Mouse (Mus musculus): ENCODE data around the gene Gucd1. TPM values are rescaled to one million over a fixed set of nuclear protein-coding genes. Genes with fewer than 3 reads are reported as not detected.
"Not testable (repeated sequence)": the region's sequence is repeated elsewhere in the genome, so short reads cannot be mapped to it uniquely, and the experiment has no call there.

The Gucd1 gene
- polyA plus RNA-seq, 1 experiment from 2014 or later: 24.9 TPM

- 92% methylated on average over 1 of the region's 1 CpGs for WGBS
- Histone ChIP-seq H3K27me3 (ENCODE audit: control insufficient read depth, insufficient read depth, low read depth, low read length) (no peaks in the 10 kb centered on the region), H3K36me3 (ENCODE audit: control insufficient read depth, insufficient read depth, low read length) (no peaks in the 10 kb centered on the region), H3K4me3 (ENCODE audit: low read length) (no peak overlapping the region), H3K4me1 (replicated peaks; ENCODE audit: control insufficient read depth, insufficient read depth, low read length) (no peaks in the 10 kb centered on the region), H3K9me3 (ENCODE audit: control insufficient read depth, low read length) (no peaks in the 10 kb centered on the region), H3K4me2 (ENCODE audit: low read depth, low read length) (no peak overlapping the region), H3K27ac (ENCODE audit: low read length) (no peak overlapping the region), H3K9ac (ENCODE audit: low read length) (no peak overlapping the region)
- ATAC-seq (ENCODE audit: low read depth): no peak
Observed at GRCm38 (mm10) chr10:75501641-75502040, 16.1 kb downstream of the Gucd1 start.

DNA sequence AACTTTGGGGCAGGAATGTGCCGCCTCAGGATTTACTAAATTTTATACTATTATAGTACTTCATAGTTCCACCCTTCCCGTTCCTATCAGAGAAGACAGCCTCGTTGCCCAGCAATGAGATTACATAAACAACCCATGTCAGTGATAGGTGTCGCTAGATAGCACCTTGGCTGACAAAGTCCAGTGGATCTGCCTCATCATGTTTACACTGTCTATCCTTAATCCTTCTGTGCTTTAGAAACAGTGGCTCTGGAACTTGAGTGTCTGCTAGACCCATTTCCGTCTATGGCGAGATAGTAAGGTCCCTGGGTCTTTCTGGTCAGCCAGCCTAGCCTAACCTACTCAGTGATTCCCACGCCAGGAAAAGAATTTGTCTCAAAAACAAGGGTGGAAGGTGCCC, 17.4 kb downstream of the Gucd1 start:
- Histone ChIP-seq H3K9ac (ENCODE audit: low read length) (no peak overlapping the region), H3K4me1 (replicated peaks; ENCODE audit: control insufficient read depth, insufficient read depth, low read length) (no peaks in the 10 kb centered on the region), H3K27ac (ENCODE audit: low read length) (no peak overlapping the region), H3K36me3 (ENCODE audit: control insufficient read depth, insufficient read depth, low read length) (no peaks in the 10 kb centered on the region), H3K27me3 (ENCODE audit: control insufficient read depth, insufficient read depth, low read depth, low read length) (no peaks in the 10 kb centered on the region), H3K4me3 (ENCODE audit: low read length) (no peak overlapping the region), H3K4me2 (ENCODE audit: low read depth, low read length) (no peak overlapping the region), H3K9me3 (ENCODE audit: control insufficient read depth, low read length) (no peaks in the 10 kb centered on the region)
- no peak for ATAC-seq (ENCODE audit: low read depth)
- WGBS: 37% methylated on average over 7 of the region's 7 CpGs

DNA sequence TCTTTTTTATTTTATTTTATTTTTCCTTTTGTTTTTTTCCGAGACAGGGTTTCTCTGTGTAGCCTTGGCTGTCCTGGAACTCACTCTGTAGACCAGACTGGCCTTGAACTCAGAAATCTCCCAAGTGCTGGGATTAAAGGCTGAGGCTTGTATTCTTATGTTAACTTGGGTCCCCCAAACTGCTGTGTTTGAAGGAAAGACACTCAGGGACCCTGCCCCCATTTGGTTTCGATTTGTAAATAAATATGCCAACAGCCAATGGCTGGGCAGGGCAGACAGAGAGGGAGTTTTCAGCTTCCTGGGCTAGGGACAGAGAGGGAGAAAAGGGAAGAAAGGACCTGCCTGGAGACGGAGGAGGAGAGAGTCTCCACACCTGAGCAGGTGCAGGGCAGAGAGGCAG, 18.0 kb downstream of the Gucd1 start:
- ATAC-seq (ENCODE audit: low read depth): no peak
- no peak overlapping the region for H3K27ac ChIP-seq (ENCODE audit: low read length)
- no peaks in the 10 kb centered on the region for H3K36me3 ChIP-seq (ENCODE audit: control insufficient read depth, insufficient read depth, low read length)
- no peak overlapping the region for H3K4me3 ChIP-seq (ENCODE audit: low read length)
- WGBS: 42% methylated on average over 3 of the region's 3 CpGs
- H3K27me3 ChIP-seq (ENCODE audit: control insufficient read depth, insufficient read depth, low read depth, low read length): no peaks in the 10 kb centered on the region
- no peak overlapping the region for H3K4me2 ChIP-seq (ENCODE audit: low read depth, low read length)
- no peak overlapping the region for H3K9ac ChIP-seq (ENCODE audit: low read length)
- H3K4me1 ChIP-seq (replicated peaks; ENCODE audit: control insufficient read depth, insufficient read depth, low read length): no peaks in the 10 kb centered on the region
- H3K9me3 ChIP-seq (ENCODE audit: control insufficient read depth, low read length): no peaks in the 10 kb centered on the region

DNA sequence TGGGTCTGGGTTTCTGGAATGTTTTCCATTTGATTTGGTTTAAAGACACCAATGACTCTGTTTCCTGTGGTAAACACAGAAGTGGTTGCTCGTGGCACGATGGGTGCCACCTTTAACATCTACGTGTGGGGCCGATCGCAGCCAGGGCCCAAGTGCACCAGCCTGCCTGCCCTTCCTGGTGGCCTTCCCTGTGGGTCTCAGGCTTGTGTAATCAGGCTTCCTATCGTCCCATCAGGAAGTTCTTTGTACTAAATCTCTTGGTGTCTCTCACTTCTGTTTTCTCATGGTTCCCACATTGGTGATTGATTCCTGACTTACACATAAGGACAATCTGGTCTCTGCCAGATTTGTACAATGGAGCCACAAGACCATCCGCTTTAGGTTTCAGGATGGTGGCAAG, 18.6 kb downstream of the Gucd1 start:
- not testable (repeated sequence) for H3K27ac ChIP-seq (ENCODE audit: low read length); H3K9ac ChIP-seq (ENCODE audit: low read length); ATAC-seq (ENCODE audit: low read depth); H3K36me3 ChIP-seq (ENCODE audit: control insufficient read depth, insufficient read depth, low read length); H3K9me3 ChIP-seq (ENCODE audit: control insufficient read depth, low read length); H3K4me1 ChIP-seq (replicated peaks; ENCODE audit: control insufficient read depth, insufficient read depth, low read length); H3K4me2 ChIP-seq (ENCODE audit: low read depth, low read length); H3K27me3 ChIP-seq (ENCODE audit: control insufficient read depth, insufficient read depth, low read depth, low read length); H3K4me3 ChIP-seq (ENCODE audit: low read length)
- WGBS: 79% methylated on average over 7 of the region's 7 CpGs

- Histone ChIP-seq H3K36me3 (ENCODE audit: control insufficient read depth, insufficient read depth, low read length) (no peaks in the 10 kb centered on the region), H3K9ac (ENCODE audit: low read length) (no peak overlapping the region), H3K27ac (ENCODE audit: low read length) (no peak overlapping the region), H3K4me2 (ENCODE audit: low read depth, low read length) (no peak overlapping the region), H3K4me3 (ENCODE audit: low read length) (no peak overlapping the region), H3K9me3 (ENCODE audit: control insufficient read depth, low read length) (no peaks in the 10 kb centered on the region), H3K4me1 (replicated peaks; ENCODE audit: control insufficient read depth, insufficient read depth, low read length) (no peaks in the 10 kb centered on the region), H3K27me3 (ENCODE audit: control insufficient read depth, insufficient read depth, low read depth, low read length) (no peaks in the 10 kb centered on the region)
- ATAC-seq (ENCODE audit: low read depth): no peak
Observed at GRCm38 (mm10) chr10:75495921-75496320, 21.9 kb downstream of the Gucd1 start.

DNA sequence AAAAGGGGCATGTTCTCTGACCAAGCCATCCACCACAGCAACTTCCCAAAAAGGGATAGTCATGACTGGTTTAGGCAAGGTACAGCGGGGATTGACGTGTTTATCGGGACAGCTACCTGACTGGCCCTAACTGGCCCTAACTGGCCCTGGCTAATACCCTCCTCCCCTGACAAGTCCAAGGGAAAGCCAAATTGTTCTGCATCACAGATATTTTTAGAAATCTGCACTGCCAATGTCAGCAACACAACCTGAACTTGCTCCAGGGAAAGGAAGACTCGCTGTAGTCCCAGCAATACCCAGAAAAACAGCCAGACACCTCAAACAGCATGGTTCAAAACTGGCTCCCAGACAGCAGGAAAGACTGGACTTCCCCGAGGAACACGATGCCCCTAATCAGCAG, 22.5 kb downstream of the Gucd1 start:
- H3K9ac ChIP-seq (ENCODE audit: low read length): no peak overlapping the region
- H3K27ac ChIP-seq (ENCODE audit: low read length): no peak overlapping the region
- ATAC-seq (ENCODE audit: low read depth): no peak
- H3K36me3 ChIP-seq (ENCODE audit: control insufficient read depth, insufficient read depth, low read length): no peaks in the 10 kb centered on the region
- H3K4me1 ChIP-seq (replicated peaks; ENCODE audit: control insufficient read depth, insufficient read depth, low read length): no peaks in the 10 kb centered on the region
- WGBS: 58% methylated on average over 6 of the region's 6 CpGs
- no peak overlapping the region for H3K4me3 ChIP-seq (ENCODE audit: low read length)
- no peak overlapping the region for H3K4me2 ChIP-seq (ENCODE audit: low read depth, low read length)
- H3K27me3 ChIP-seq (ENCODE audit: control insufficient read depth, insufficient read depth, low read depth, low read length): no peaks in the 10 kb centered on the region
- no peaks in the 10 kb centered on the region for H3K9me3 ChIP-seq (ENCODE audit: control insufficient read depth, low read length)

DNA sequence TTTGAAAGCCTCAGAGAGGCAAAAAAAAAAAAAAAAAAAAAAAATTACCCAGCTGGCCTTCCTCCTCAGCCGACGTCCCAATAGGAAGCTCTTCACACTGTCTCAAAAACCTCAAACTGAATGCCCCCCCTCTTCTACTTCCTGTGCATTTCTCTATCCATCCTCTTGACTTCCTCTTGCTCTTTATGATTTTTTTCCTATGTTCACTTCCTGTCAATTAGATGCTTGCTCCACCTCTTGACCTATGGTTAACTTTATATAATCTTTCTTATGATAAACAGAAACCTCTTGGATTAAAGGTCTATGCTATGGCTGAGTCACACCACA, 25.9 kb downstream of the Gucd1 start:
- no peaks in the 10 kb centered on the region for H3K36me3 ChIP-seq (ENCODE audit: control insufficient read depth, insufficient read depth, low read length)
- H3K27ac ChIP-seq (ENCODE audit: low read length): no peak overlapping the region
- no peak for ATAC-seq (ENCODE audit: low read depth)
- no peaks in the 10 kb centered on the region for H3K4me1 ChIP-seq (replicated peaks; ENCODE audit: control insufficient read depth, insufficient read depth, low read length)
- H3K4me3 ChIP-seq (ENCODE audit: low read length): no peak overlapping the region
- no peaks in the 10 kb centered on the region for H3K27me3 ChIP-seq (ENCODE audit: control insufficient read depth, insufficient read depth, low read depth, low read length)
- H3K4me2 ChIP-seq (ENCODE audit: low read depth, low read length): no peak overlapping the region
- H3K9ac ChIP-seq (ENCODE audit: low read length): no peak overlapping the region
- 36% methylated on average over 2 of the region's 2 CpGs for WGBS
- no peaks in the 10 kb centered on the region for H3K9me3 ChIP-seq (ENCODE audit: control insufficient read depth, low read length)

- WGBS: 65% methylated on average over 3 of the region's 3 CpGs
Observed at GRCm38 (mm10) chr10:75491234-75491935, 26.4 kb downstream of the Gucd1 start.

GRCm38 (mm10) chr10:75490731-75491130, 27.0 kb downstream of the Gucd1 start:
- Histone ChIP-seq H3K9ac (ENCODE audit: low read length) (no peak overlapping the region), H3K4me1 (replicated peaks; ENCODE audit: control insufficient read depth, insufficient read depth, low read length) (no peaks in the 10 kb centered on the region), H3K9me3 (ENCODE audit: control insufficient read depth, low read length) (no peaks in the 10 kb centered on the region), H3K4me3 (ENCODE audit: low read length) (no peak overlapping the region), H3K27ac (ENCODE audit: low read length) (no peak overlapping the region), H3K4me2 (ENCODE audit: low read depth, low read length) (no peak overlapping the region), H3K27me3 (ENCODE audit: control insufficient read depth, insufficient read depth, low read depth, low read length) (no peaks in the 10 kb centered on the region), H3K36me3 (ENCODE audit: control insufficient read depth, insufficient read depth, low read length) (no peaks in the 10 kb centered on the region)
- 75% methylated on average over 2 of the region's 2 CpGs for WGBS
- ATAC-seq (ENCODE audit: low read depth): no peak

More at GRCm38 (mm10) chr10:75491234-75491935, 26.4 kb downstream of the Gucd1 start:
- no peaks in the 10 kb centered on the region for H3K36me3 ChIP-seq (ENCODE audit: control insufficient read depth, insufficient read depth, low read length)
- H3K27ac ChIP-seq (ENCODE audit: low read length): no peak overlapping the region
- no peak overlapping the region for H3K4me3 ChIP-seq (ENCODE audit: low read length)
- no peak overlapping the region for H3K4me2 ChIP-seq (ENCODE audit: low read depth, low read length)
- no peak for ATAC-seq (ENCODE audit: low read depth)
- H3K9ac ChIP-seq (ENCODE audit: low read length): no peak overlapping the region
- H3K4me1 ChIP-seq (replicated peaks; ENCODE audit: control insufficient read depth, insufficient read depth, low read length): no peaks in the 10 kb centered on the region
- H3K9me3 ChIP-seq (ENCODE audit: control insufficient read depth, low read length): no peaks in the 10 kb centered on the region
- no peaks in the 10 kb centered on the region for H3K27me3 ChIP-seq (ENCODE audit: control insufficient read depth, insufficient read depth, low read depth, low read length)

- Histone ChIP-seq H3K4me1 (replicated peaks; ENCODE audit: control insufficient read depth, insufficient read depth, low read length) (no peaks in the 10 kb centered on the region), H3K4me2 (ENCODE audit: low read depth, low read length) (no peak overlapping the region), H3K27me3 (ENCODE audit: control insufficient read depth, insufficient read depth, low read depth, low read length) (no peaks in the 10 kb centered on the region), H3K36me3 (ENCODE audit: control insufficient read depth, insufficient read depth, low read length) (no peaks in the 10 kb centered on the region), H3K4me3 (ENCODE audit: low read length) (no peak overlapping the region), H3K9me3 (ENCODE audit: control insufficient read depth, low read length) (no peaks in the 10 kb centered on the region), H3K9ac (ENCODE audit: low read length) (no peak overlapping the region), H3K27ac (ENCODE audit: low read length) (no peak overlapping the region)
- WGBS: 64% methylated on average over 2 of the region's 2 CpGs
- ATAC-seq (ENCODE audit: low read depth): no peak
Observed at GRCm38 (mm10) chr10:75489522-75489921, 28.2 kb downstream of the Gucd1 start.
